Mouse (Mus musculus) heart, postnatal 0 days (tissue): ENCODE measurements around the gene Rab31. TPM values are rescaled to one million over a fixed set of nuclear protein-coding genes. Genes with fewer than 3 reads are reported as not detected.
A peak's percentile ranks its signal among the peaks of the same experiment; 100 is the strongest.

Experiments used
- ATAC-seq: fragments of 200-750 bp; cut with Nextera tagmentation; 2 replicates; pipeline ENCODE4 v1.8.0; 2017; ENCODE audit warnings: low read depth, moderate number of reproducible peaks, moderate library complexity; ENCODE audit not compliant: insufficient read depth
- DNase-seq: peaks from one replicate; pipeline ENCODE4 v3.0.0-alpha.2; 2016; ENCODE audit warnings: low spot score
- H3K27ac ChIP-seq: fragments of 300-500 bp; sonication (generic); 2 replicates; pipeline ENCODE4 v1.5.1; 2014; ENCODE audit warnings: low read depth, mild to moderate bottlenecking
- H3K27me3 ChIP-seq: fragments of 300-500 bp; sonication (generic); 2 replicates; pipeline ENCODE4 v1.6.1; 2014; ENCODE audit warnings: low read length, mixed read lengths; ENCODE audit not compliant: control insufficient read depth, insufficient read depth
- H3K36me3 ChIP-seq: fragments of 300-500 bp; sonication (generic); replicated peaks from 2 replicates; pipeline ENCODE4 v1.6.1; 2014; ENCODE audit warnings: low read length, mixed read lengths; ENCODE audit not compliant: control insufficient read depth, insufficient read depth
- H3K4me1 ChIP-seq: fragments of 300-500 bp; sonication (generic); 2 replicates; pipeline ENCODE4 v1.6.1; 2014; ENCODE audit warnings: antibody characterized with exemption; ENCODE audit not compliant: control insufficient read depth, insufficient read depth
- H3K4me2 ChIP-seq: fragments of 300-500 bp; sonication (generic); 2 replicates; pipeline ENCODE4 v1.6.1; 2014; ENCODE audit warnings: low read depth, mild to moderate bottlenecking, low read length, moderate library complexity
- H3K4me3 ChIP-seq: fragments of 300-500 bp; sonication (generic); 2 replicates; pipeline ENCODE4 v1.5.1; 2014; ENCODE audit warnings: low read depth, low read length
- H3K9ac ChIP-seq: fragments of 300-500 bp; sonication (generic); replicated peaks from 2 replicates; pipeline ENCODE4 v1.6.1; 2014; ENCODE audit warnings: low read depth, low read length, mixed read lengths
- H3K9me3 ChIP-seq: fragments of 300-500 bp; sonication (generic); replicated peaks from 2 replicates; pipeline ENCODE4 v1.6.1; 2016; ENCODE audit warnings: low read length; ENCODE audit not compliant: control insufficient read depth
- CTCF ChIP-seq: IDR thresholded peaks from 2 replicates; pipeline ENCODE4 v1.5.1; 2016; ENCODE audit warnings: antibody characterized with exemption, control low read depth, low read depth
- EP300 ChIP-seq: IDR thresholded peaks from 2 replicates; pipeline ENCODE4 v1.6.1; 2016; ENCODE audit warnings: antibody characterized with exemption, low read depth
- WGBS: fragments of 180-500 bp; shearing (Covaris S2); extraction: QIAGEN DNeasy Blood & Tissue Kit; methylation state at CpG from one replicate; pipeline ENCODE4 v1.1.7; 2014; 5-methylcytosine and 5-hydroxymethylcytosine counted together
- polyA plus RNA-seq: library from polyadenylated mRNA; unstranded; fragments of >200 nt; fragmentation: Nextera tagmentation; extraction: Ambion mirVana; gene quantifications from 2 replicates; pipeline ENCODE4 v1.2.1, GENCODE M21; 2015
- total RNA-seq: library from RNA; depleted of rRNA; stranded (reverse); fragments of >200 nt; gene quantifications from 2 replicates; pipeline ENCODE4 v1.2.3, GENCODE M21; 2014; ENCODE audit warnings: low replicate concordance

Gene Rab31
- total and polyA plus RNA-seq, 2 experiments from 2014 or later = 22.5 to 44.1 TPM

- ATAC-seq (no peak), DNase-seq (peak; percentile 34)
- no peak overlapping the region for H3K4me2 ChIP-seq
- no peak overlapping the region for H3K9ac ChIP-seq
- H3K36me3 ChIP-seq = no peaks in the 10 kb centered on the region
- H3K9me3 ChIP-seq = no peaks in the 10 kb centered on the region
- H3K27ac ChIP-seq = peak overlapping the region; percentile 58
- no peak overlapping the region for H3K4me3 ChIP-seq
- TF ChIP-seq CTCF (no peak), EP300 (no peak)
- H3K27me3 ChIP-seq = no peaks in the 10 kb centered on the region
- H3K4me1 ChIP-seq = peaks cover 14% of the 10 kb centered on the region
- 63% methylated on average over 4 of the region's 4 CpGs for WGBS
Measured at GRCm38 (mm10) chr17:65787261-65787660, 14.7 kb upstream of the Rab31 start.

GRCm38 (mm10) chr17:65786225-65786624, 13.7 kb upstream of the Rab31 start:
- H3K4me1 ChIP-seq = peaks cover 19% of the 10 kb centered on the region
- TF ChIP-seq EP300 (no peak), CTCF (peak; percentile 33)
- H3K4me2 ChIP-seq = no peak overlapping the region
- H3K9me3 ChIP-seq = no peaks in the 10 kb centered on the region
- WGBS = 64% methylated on average over 7 of the region's 7 CpGs
- no peaks in the 10 kb centered on the region for H3K27me3 ChIP-seq
- H3K36me3 ChIP-seq = no peaks in the 10 kb centered on the region
- DNase-seq (peak; percentile 23), ATAC-seq (no peak)
- H3K9ac ChIP-seq = no peak overlapping the region
- H3K27ac ChIP-seq = peak overlapping the region; percentile 17; the same call in 1 of the 2 replicates
- H3K4me3 ChIP-seq = no peak overlapping the region

- TF ChIP-seq EP300 (no peak), CTCF (no peak)
- DNase-seq = no peak
- Histone ChIP-seq H3K9ac (no peak overlapping the region), H3K9me3 (no peaks in the 10 kb centered on the region), H3K27me3 (no peaks in the 10 kb centered on the region), H3K36me3 (no peaks in the 10 kb centered on the region), H3K4me3 (no peak overlapping the region), H3K27ac (no peak overlapping the region), H3K4me2 (no peak overlapping the region), H3K4me1 (peaks cover 19% of the 10 kb centered on the region)
- ATAC-seq = no peak
Measured at GRCm38 (mm10) chr17:65785707-65786106, 13.2 kb upstream of the Rab31 start.

- Histone ChIP-seq H3K36me3 (no peaks in the 10 kb centered on the region), H3K4me1 (peaks cover 19% of the 10 kb centered on the region), H3K4me3 (peak overlapping the region; percentile 94), H3K4me2 (peak overlapping the region; percentile 83), H3K9me3 (no peaks in the 10 kb centered on the region), H3K27me3 (no peaks in the 10 kb centered on the region), H3K9ac (no peak overlapping the region), H3K27ac (peak overlapping the region; percentile 99; the same call in 1 of the 2 replicates)
- no peak for ATAC-seq
- WGBS = 53% methylated on average over 8 of the region's 8 CpGs
- TF ChIP-seq CTCF = no peak
- TF ChIP-seq EP300 = no peak
- peak; percentile 17 for DNase-seq
Measured at GRCm38 (mm10) chr17:65784610-65785140, 12.1 kb upstream of the Rab31 start.

- no peaks in the 10 kb centered on the region for H3K36me3 ChIP-seq
- H3K9me3 ChIP-seq = no peaks in the 10 kb centered on the region
- under 1% methylated on average over 65 of the region's 135 CpGs for WGBS
- H3K9ac ChIP-seq = peak overlapping the region; percentile 97
- TF ChIP-seq CTCF (no peak), EP300 (no peak)
- no peaks in the 10 kb centered on the region for H3K27me3 ChIP-seq
- H3K27ac ChIP-seq = peak overlapping the region; percentile 99
- peak overlapping the region; percentile 83 for H3K4me2 ChIP-seq
- ATAC-seq (peak; percentile 66), DNase-seq (peak; percentile 59)
- peak overlapping the region; percentile 94 for H3K4me3 ChIP-seq
- peaks cover 19% of the 10 kb centered on the region for H3K4me1 ChIP-seq
Measured at GRCm38 (mm10) chr17:65783182-65784161, 10.9 kb upstream of the Rab31 start.
